Mouse (Mus musculus) layer of hippocampus, adult 9-10 months (tissue): ENCODE measurements around the gene Ssbp4.

ENCODE experiments used
- DNase-seq: peaks from one replicate; pipeline ENCODE4 v3.0.0; 2022; ENCODE audit warnings: low spot score

Gene Ssbp4

GRCm38 (mm10) chr8:70630532-70631381 is 22.1 kb upstream of the Ssbp4 start:
- DNase-seq = no peak

GRCm38 (mm10) chr8:70629574-70630531 is 21.2 kb upstream of the Ssbp4 start:
- DNase-seq = peak; percentile 89

GRCm38 (mm10) chr8:70628986-70629490 is 20.4 kb upstream of the Ssbp4 start:
- DNase-seq = no peak

GRCm38 (mm10) chr8:70627041-70627440 is 18.4 kb upstream of the Ssbp4 start:
- DNase-seq = no peak

GRCm38 (mm10) chr8:70625104-70625503 is 16.4 kb upstream of the Ssbp4 start:
- DNase-seq = no peak

- DNase-seq = no peak
Observed at GRCm38 (mm10) chr8:70622220-70622619, 13.5 kb upstream of the Ssbp4 start.

- no peak for DNase-seq
Observed at GRCm38 (mm10) chr8:70618888-70619334, 10.2 kb upstream of the Ssbp4 start.

- DNase-seq = no peak
Observed at GRCm38 (mm10) chr8:70617985-70618384, 9.3 kb upstream of the Ssbp4 start.

GRCm38 (mm10) chr8:70616645-70617044 is 8.0 kb upstream of the Ssbp4 start:
- no peak for DNase-seq

- DNase-seq = no peak
Observed at GRCm38 (mm10) chr8:70615894-70616293, 7.2 kb upstream of the Ssbp4 start, which contains the start of gene Lrrc25. Gene Lrrc25, plus strand, starts transcription at chr8:70616155.

GRCm38 (mm10) chr8:70615281-70615680 is 6.6 kb upstream of the Ssbp4 start:
- DNase-seq = no peak

- DNase-seq = no peak
Observed at GRCm38 (mm10) chr8:70614469-70614868, 5.8 kb upstream of the Ssbp4 start.

GRCm38 (mm10) chr8:70613763-70614162 is 5.1 kb upstream of the Ssbp4 start:
- no peak for DNase-seq

- DNase-seq = no peak
Observed at GRCm38 (mm10) chr8:70611849-70612248, 3.2 kb upstream of the Ssbp4 start.

GRCm38 (mm10) chr8:70610796-70611771 is 2.4 kb upstream of the Ssbp4 start:
- DNase-seq = no peak

GRCm38 (mm10) chr8:70609849-70610795 is 1.4 kb upstream of the Ssbp4 start:
- no peak for DNase-seq

GRCm38 (mm10) chr8:70609368-70609848 is 736 bp upstream of the Ssbp4 start:
- no peak for DNase-seq

- no peak for DNase-seq
Observed at GRCm38 (mm10) chr8:70607898-70608748, 549 bp downstream of the Ssbp4 start.

- DNase-seq = no peak
Observed at GRCm38 (mm10) chr8:70607603-70607897, 1.1 kb downstream of the Ssbp4 start.
